Mouse (Mus musculus) brain, embryonic 14.5 days (tissue): Measurements from ENCODE around the gene Dync1li1. TPM values are rescaled to one million over a fixed set of nuclear protein-coding genes. Genes with fewer than 3 reads are reported as not detected.
"Not testable (repeated sequence)": the region's sequence is repeated elsewhere in the genome, so short reads cannot be mapped to it uniquely, and the experiment has no call there.

Experiments
- DNase-seq: peaks from one replicate; pipeline ENCODE4 v3.0.0-alpha.2; 2011; ENCODE audit warnings: low read depth
- CTCF ChIP-seq: fragments of 200-500 bp; IDR thresholded peaks from 2 replicates; pipeline ENCODE4 v1.5.1; 2012; ENCODE audit warnings: inconsistent platforms, mild to moderate bottlenecking, moderate library complexity, borderline replicate concordance; ENCODE audit not compliant: insufficient read depth, insufficient read length; ENCODE audit errors: extremely low read depth
- POLR2A ChIP-seq: fragments of 200-500 bp; IDR thresholded peaks from 2 replicates; pipeline ENCODE4 v1.6.1; 2012; ENCODE audit warnings: mild to moderate bottlenecking, inconsistent platforms, borderline replicate concordance; ENCODE audit not compliant: poor library complexity, insufficient read depth, insufficient read length, severe bottlenecking; ENCODE audit errors: extremely low read depth
- polyA plus RNA-seq: library from polyadenylated mRNA; depleted of rRNA; stranded (reverse); fragments of >200 nt; gene quantifications from 2 replicates; pipeline ENCODE4 v1.2.3, GENCODE M21; 2012

The Dync1li1 gene
- polyA plus RNA-seq, 1 experiment, result 87.4 TPM

GRCm38 (mm10) chr9:114699882-114700665 is 11.5 kb downstream of the Dync1li1 start:
- no peak for DNase-seq
- no peak for TF ChIP-seq CTCF
- TF ChIP-seq POLR2A, result no peak

- no peak for TF ChIP-seq CTCF
- TF ChIP-seq POLR2A, result no peak
Measured at GRCm38 (mm10) chr9:114701031-114701430, 12.4 kb downstream of the Dync1li1 start.

DNA sequence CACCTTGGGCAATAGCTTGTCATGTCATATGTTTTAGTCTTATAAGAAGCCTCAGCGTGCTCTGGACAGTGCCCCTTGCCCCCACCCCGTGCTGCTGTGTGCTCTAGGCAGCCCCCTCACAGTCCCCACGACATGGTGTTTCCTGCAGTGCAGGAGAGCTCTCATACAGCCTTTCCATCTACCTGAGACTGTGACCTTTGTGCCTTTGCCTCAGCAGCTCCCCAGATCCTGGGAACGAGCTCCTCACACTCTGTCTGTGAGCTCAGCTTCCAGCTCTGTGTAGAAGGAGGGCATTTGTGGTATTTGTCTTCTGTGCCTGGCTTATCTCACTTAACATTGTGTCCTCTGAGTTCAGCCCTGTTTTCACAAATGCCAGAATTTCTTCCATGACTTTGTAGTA is 13.3 kb downstream of the Dync1li1 start:
- no peak for DNase-seq
- TF ChIP-seq CTCF (no peak), POLR2A (no peak)

More at GRCm38 (mm10) chr9:114701031-114701430, 12.4 kb downstream of the Dync1li1 start:
- no peak for DNase-seq

GRCm38 (mm10) chr9:114707805-114708204 is 19.2 kb downstream of the Dync1li1 start:
- DNase-seq, result no peak
- no peak for TF ChIP-seq POLR2A
- TF ChIP-seq CTCF, result no peak

- TF ChIP-seq CTCF, result peak; percentile 40; the same call in 1 of the 2 replicates
- no peak for TF ChIP-seq POLR2A
- DNase-seq, result peak; percentile 58
Measured at GRCm38 (mm10) chr9:114710345-114710744, 21.8 kb downstream of the Dync1li1 start.

DNA sequence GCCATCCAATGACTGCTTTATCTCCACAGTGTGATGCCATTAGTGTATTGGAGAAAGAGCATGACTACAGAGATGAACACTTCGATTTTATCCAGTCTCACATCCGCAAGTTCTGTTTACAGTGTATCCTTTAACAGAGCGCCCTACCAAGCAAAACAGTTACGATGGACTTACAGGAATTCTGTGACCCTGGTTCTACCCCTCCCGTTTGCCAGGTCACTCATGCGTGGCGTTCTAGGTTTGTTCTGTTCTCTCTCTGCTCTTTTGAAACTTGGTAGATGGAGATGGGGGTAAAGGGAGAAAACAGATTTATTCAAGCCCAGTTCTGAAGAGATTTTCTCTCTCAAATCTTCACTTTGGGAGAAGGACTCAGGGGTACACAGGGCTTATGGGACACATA is 24.9 kb downstream of the Dync1li1 start:
- no peak for DNase-seq
- TF ChIP-seq POLR2A (no peak), CTCF (no peak)

DNA sequence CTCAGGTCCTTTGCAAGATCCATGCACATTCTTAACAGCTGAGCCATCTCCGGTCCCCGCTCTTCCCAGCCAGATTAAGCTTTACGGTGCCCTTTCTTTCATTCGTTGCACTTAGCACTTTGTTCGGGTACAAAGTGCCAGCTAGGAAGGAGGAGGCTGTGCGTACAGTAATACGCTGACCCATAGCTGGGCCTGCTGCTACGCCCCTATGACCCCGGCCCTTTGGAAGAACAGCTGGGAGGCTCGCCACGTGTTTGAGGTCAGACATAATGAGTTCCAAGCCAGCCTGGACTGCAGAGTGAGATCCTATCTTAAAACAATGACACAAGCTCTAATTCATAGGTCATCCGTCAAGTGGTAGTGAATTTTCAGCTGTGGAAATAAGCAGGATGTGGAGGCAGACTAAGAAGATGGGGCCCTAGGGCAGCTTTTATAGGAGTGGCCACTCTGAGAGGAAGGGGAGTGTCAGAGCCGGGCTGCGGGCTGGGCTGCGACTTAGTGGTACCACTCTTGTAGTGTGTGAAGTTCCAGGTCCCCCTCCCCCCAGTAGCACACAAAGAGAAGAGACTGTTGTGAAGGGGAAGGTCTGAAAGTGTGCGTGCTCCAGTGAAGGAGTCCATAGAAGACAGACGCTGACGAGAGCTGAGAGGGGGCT is 28.2 kb downstream of the Dync1li1 start:
- DNase-seq, result no peak
- TF ChIP-seq POLR2A, result no peak
- no peak for TF ChIP-seq CTCF

DNA sequence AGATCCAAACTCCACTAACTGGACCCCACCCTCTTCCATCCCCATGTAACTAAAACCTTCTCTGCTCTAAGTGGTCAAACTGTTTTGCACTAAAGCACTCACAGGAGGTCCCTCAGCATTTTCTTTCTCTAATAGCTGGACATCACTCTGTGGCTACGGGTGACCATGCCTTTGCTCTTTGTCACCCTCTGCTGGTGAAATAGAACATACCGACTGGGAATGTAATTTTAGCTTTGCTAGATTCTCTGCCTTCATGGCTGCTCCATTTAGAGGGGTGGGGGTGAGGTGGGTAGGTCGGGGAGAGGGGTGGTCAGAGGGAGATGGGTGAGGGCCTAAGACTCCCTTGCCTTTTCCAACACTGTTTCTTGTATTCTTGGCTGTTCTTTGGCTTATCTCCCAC is 38.7 kb downstream of the Dync1li1 start:
- TF ChIP-seq CTCF (peak; percentile 73; the same call in 1 of the 2 replicates), POLR2A (no peak)
- DNase-seq, result peak; percentile 65

GRCm38 (mm10) chr9:114728432-114728831 is 39.8 kb downstream of the Dync1li1 start:
- not testable (repeated sequence) for DNase-seq

DNA sequence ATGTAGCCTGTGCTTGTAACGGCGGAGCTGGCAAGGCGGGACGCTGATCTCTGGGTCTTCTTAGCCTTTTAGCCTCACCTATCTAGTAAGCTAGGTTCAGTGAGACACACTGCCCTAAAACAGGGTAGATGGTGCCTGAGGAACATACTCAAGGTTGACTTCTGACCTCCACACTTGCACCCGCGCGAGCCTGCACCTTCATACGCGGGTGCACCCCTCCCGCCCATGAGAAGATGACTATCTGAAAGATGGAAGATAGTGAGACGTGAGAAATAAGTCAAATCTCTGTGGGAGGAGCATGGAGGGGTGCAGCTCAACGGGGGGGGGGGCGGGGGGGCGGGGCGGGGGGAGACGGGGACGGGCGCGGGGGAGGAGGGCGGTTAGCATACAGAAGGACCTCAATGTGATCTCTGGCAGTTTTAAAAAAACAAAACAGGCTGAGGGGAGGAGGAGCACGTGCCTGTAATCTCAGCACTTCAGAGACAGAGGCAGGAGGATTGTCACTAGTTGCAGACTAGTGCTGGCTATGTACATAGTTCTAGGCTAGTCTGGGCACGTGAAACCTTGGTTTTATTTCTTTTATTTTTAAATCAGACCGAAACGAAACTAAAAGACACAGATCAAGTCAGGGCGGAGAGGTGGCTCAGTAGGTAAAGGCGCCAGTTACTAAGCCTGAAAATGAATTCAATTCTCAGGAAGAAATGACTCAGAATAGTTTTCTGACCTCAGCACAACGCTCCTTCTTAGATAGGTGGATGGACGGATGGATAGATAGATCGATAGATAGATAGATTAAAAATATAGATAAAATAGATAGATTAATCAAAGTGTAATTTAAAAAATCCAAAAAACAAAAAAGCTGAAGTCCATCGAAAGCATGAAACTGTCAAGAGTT is 41.6 kb downstream of the Dync1li1 start:
- no peak for TF ChIP-seq CTCF
- TF ChIP-seq POLR2A, result no peak
- DNase-seq, result no peak
